Mouse (Mus musculus): ENCODE results near the gene Rpl18. TPM values are rescaled to one million over a fixed set of nuclear protein-coding genes. Genes with fewer than 3 reads are reported as not detected.

Rpl18 gene
- polyA plus RNA-seq, 1 experiment from 2014 or later = 743 TPM

DNA sequence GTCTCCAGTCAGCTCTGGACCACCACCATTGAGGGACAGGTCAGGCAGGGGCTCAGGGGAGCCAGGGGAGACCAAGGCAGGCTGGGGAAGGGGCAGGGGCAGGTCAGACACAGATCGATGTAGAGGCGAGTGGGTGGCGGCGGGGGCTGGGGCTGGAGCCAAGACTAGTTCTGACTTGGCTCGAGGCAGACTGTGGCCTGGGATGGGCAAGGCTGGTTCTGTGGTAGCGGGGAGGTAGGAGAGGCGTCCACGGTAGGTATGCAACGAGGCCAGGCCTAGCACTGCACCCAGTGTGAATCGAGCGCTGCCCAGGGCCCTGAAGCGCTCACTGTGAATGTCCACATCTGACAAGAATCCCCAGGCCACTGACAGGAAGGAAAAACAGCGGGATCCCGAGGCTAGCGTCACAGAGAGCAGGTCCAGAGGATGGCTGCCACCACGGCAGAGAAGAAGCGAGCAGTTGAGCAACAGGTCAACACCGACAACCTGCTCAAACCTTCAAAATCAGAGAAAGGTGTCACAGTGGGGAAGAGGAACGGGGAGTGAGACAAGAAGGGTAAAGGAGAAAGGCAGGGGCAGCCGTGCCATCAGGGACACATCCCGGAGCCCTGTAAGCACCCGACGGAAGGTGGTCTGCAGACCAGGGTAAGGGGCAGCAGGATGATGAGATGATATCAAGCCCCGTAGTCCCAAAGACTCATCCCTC lies 3.8 kb upstream of the Rpl18 start:
- Histone ChIP-seq H3K9me3 (ENCODE audit: control insufficient read depth, low read length) (no peaks in the 10 kb centered on the region), H3K9ac (ENCODE audit: low read length) (no peak overlapping the region), H3K36me3 (ENCODE audit: control insufficient read depth, insufficient read depth, low read length) (peaks cover 45% of the 10 kb centered on the region), H3K4me2 (ENCODE audit: low read length) (no peak overlapping the region), H3K4me1 (ENCODE audit: control insufficient read depth in 2 of 2, insufficient read depth in 2 of 2, low read length in 2 of 2) (peaks cover 23 to 42% of the 10 kb centered on the region in 2 experiments), H3K27me3 (ENCODE audit: control insufficient read depth, insufficient read depth, low read length) (no peaks in the 10 kb centered on the region), H3K27ac (replicated peaks in 1 of 2; ENCODE audit: control insufficient read depth in 1 of 2, insufficient read depth in 1 of 2, low read depth in 2 of 2, low read length in 2 of 2) (no peak overlapping the region), H3K4me3 (ENCODE audit: control insufficient read depth in 1 of 2, insufficient read depth in 1 of 2, low read depth in 1 of 2, low read length in 2 of 2) (no peak overlapping the region)
- no peak for ATAC-seq (ENCODE audit: insufficient number of reproducible peaks, insufficient read depth, low FRiP score, low read depth)
- WGBS = 90% methylated on average over 24 of the region's 24 CpGs

DNA sequence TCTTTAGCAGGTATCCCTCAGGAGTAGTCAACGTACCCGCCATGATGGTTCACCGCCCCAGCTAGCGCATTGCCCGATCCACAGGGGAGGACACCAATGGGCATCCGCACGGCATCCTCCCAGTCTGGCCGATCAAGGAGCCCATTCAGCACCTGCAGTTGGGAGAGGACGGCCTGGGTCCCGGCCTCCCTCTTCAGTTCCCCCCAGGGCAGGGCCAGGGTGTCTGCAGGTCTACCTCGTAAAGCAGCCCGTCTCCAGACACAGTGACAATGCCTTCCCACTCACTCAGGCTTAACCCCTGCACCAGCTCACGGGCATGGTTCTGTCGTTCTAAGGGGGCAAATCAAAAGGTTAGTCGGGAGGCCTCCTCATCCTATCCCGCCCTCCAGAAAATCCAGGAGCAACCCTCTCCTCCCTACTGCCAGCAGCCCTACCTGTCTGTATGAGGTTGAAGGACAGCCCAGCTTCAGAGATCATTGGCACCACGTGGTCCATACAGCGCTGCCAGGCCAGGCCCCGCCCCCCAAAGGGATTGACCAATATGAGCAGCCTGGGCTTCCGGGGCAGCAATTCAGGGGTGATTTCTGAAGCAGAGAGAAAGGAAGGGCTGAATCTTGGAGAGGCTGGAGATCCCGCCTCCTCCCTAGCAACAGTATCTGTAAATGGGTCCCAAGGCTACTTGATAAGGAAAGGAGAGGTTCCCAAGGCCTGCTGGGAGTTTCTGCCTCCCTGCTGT lies 3.1 kb upstream of the Rpl18 start:
- peaks cover 45% of the 10 kb centered on the region for H3K36me3 ChIP-seq (ENCODE audit: control insufficient read depth, insufficient read depth, low read length)
- H3K27me3 ChIP-seq (ENCODE audit: control insufficient read depth, insufficient read depth, low read length) = no peaks in the 10 kb centered on the region
- no peaks in the 10 kb centered on the region for H3K9me3 ChIP-seq (ENCODE audit: control insufficient read depth, low read length)
- WGBS = 87% methylated on average over 21 of the region's 21 CpGs
- H3K4me1 ChIP-seq (ENCODE audit: control insufficient read depth in 2 of 2, insufficient read depth in 2 of 2, low read length in 2 of 2) = peaks cover 22 to 45% of the 10 kb centered on the region in 2 experiments
- ATAC-seq (ENCODE audit: insufficient number of reproducible peaks, insufficient read depth, low FRiP score, low read depth) = no peak
- H3K4me3 ChIP-seq (ENCODE audit: control insufficient read depth in 1 of 2, insufficient read depth in 1 of 2, low read depth in 1 of 2, low read length in 2 of 2) = no peak overlapping the region
- no peak overlapping the region for H3K4me2 ChIP-seq (ENCODE audit: low read length)
- no peak overlapping the region for H3K27ac ChIP-seq (replicated peaks in 1 of 2; ENCODE audit: control insufficient read depth in 1 of 2, insufficient read depth in 1 of 2, low read depth in 2 of 2, low read length in 2 of 2)
- no peak overlapping the region for H3K9ac ChIP-seq (ENCODE audit: low read length)

DNA sequence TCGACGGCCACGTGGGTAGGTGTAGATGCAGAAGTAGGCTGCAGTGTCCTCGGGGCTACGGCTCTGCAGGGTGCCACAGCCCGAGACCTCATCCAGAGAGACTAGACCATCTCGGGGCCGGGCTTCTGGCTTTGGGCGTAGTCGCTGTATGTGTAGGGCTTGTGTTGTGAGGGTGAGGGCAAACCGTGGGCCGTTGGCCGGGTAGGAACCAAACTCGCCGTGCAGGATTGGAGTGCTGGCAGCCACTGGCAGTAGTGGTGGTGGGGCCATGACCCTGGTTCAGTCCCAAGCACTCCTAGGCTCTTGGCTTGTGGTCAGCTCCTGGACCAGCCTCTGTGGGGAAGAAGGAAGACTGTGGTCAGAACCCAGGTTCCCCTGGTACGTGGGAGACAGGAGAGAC lies 1.9 kb upstream of the Rpl18 start:
- Histone ChIP-seq H3K9me3 (ENCODE audit: control insufficient read depth, low read length) (no peaks in the 10 kb centered on the region), H3K4me3 (ENCODE audit: control insufficient read depth in 1 of 2, insufficient read depth in 1 of 2, low read depth in 1 of 2, low read length in 2 of 2) (no peak overlapping the region), H3K9ac (ENCODE audit: low read length) (no peak overlapping the region), H3K27ac (replicated peaks in 1 of 2; ENCODE audit: control insufficient read depth in 1 of 2, insufficient read depth in 1 of 2, low read depth in 2 of 2, low read length in 2 of 2) (no peak overlapping the region), H3K36me3 (ENCODE audit: control insufficient read depth, insufficient read depth, low read length) (peaks cover 45% of the 10 kb centered on the region), H3K27me3 (ENCODE audit: control insufficient read depth, insufficient read depth, low read length) (no peaks in the 10 kb centered on the region), H3K4me2 (ENCODE audit: low read length) (no peak overlapping the region), H3K4me1 (ENCODE audit: control insufficient read depth in 2 of 2, insufficient read depth in 2 of 2, low read length in 2 of 2) (peaks cover 15 to 34% of the 10 kb centered on the region in 2 experiments)
- ATAC-seq (ENCODE audit: insufficient number of reproducible peaks, insufficient read depth, low FRiP score, low read depth) = no peak
- 93% methylated on average over 16 of the region's 16 CpGs for WGBS

DNA sequence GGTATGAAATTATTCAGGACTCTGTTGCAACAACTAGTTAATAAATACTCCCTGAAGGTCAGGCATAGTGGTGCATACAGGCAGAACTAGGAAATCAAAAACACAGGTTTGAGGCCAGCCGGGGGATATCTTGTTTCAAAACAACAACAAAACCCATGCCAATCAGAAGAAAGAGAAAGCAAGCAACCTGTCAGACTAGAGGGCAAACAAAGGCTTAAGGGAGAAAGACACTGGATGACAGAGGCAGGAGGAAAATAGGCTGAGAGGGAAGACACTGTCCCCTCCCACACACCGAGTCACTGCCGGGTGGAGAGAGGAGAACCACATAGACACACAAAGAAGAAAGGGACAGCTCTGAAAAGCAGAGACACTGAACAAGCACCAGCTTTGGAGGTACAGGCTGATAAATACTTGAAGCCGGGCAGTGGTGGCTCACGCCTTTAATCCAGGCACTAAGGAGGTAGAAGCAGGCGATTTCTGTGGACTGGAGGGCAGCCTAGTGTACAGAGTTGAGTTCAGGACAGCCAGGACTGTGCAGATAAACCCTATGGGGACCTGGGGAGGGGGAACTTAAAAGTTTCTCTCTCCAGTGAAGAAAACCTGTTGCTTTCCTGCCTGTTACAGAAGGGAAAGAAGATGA lies 1.3 kb upstream of the Rpl18 start:
- H3K27me3 ChIP-seq (ENCODE audit: control insufficient read depth, insufficient read depth, low read length) = no peaks in the 10 kb centered on the region
- H3K4me2 ChIP-seq (ENCODE audit: low read length) = peak overlapping the region; percentile 90
- peak overlapping the region; percentile 81 for H3K9ac ChIP-seq (ENCODE audit: low read length)
- peaks cover 17 to 33% of the 10 kb centered on the region in 2 experiments for H3K4me1 ChIP-seq (ENCODE audit: control insufficient read depth in 2 of 2, insufficient read depth in 2 of 2, low read length in 2 of 2)
- no peak overlapping the region for H3K27ac ChIP-seq (replicated peaks in 1 of 2; ENCODE audit: control insufficient read depth in 1 of 2, insufficient read depth in 1 of 2, low read depth in 2 of 2, low read length in 2 of 2)
- H3K36me3 ChIP-seq (ENCODE audit: control insufficient read depth, insufficient read depth, low read length) = peaks cover 47% of the 10 kb centered on the region
- H3K4me3 ChIP-seq (ENCODE audit: control insufficient read depth in 1 of 2, insufficient read depth in 1 of 2, low read depth in 1 of 2, low read length in 2 of 2) = peak overlapping the region in 1 of 2 experiments; percentile 64; a peak in 2 of 4 replicates
- no peak for ATAC-seq (ENCODE audit: insufficient number of reproducible peaks, insufficient read depth, low FRiP score, low read depth)
- no peaks in the 10 kb centered on the region for H3K9me3 ChIP-seq (ENCODE audit: control insufficient read depth, low read length)
- WGBS = 80% methylated on average over 6 of the region's 6 CpGs

DNA sequence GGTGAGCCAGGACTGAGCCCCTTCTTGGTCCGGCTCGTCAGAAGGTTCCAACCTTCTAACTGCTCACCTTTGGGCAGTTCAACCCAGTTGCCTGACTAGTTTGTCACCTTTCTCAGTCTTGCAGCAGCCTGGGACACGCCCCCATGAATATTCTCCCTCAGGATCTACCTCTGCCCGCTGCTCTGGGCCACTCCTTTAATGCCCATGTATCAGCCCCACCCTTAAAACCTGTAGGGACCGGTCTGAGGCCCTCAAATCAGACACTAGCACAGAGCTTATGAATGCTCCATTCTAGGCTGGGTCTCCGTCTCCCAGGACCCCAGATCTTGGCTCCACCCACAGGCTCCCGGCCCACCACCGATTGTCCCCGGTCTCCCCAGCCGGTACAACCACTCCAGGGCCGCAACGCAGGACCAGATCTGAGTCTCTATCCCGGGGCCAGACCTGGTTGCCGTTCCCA lies 597 bp upstream of the Rpl18 start:
- ATAC-seq (ENCODE audit: insufficient number of reproducible peaks, insufficient read depth, low FRiP score, low read depth) = peak; percentile 2; the same call in 1 of the 2 replicates
- Histone ChIP-seq H3K4me3 (ENCODE audit: control insufficient read depth in 1 of 2, insufficient read depth in 1 of 2, low read depth in 1 of 2, low read length in 2 of 2) (peak overlapping the region; percentile 58 to 64), H3K27ac (replicated peaks in 1 of 2; ENCODE audit: control insufficient read depth in 1 of 2, insufficient read depth in 1 of 2, low read depth in 2 of 2, low read length in 2 of 2) (no peak overlapping the region; a peak in 1 of 4 replicates)

DNA sequence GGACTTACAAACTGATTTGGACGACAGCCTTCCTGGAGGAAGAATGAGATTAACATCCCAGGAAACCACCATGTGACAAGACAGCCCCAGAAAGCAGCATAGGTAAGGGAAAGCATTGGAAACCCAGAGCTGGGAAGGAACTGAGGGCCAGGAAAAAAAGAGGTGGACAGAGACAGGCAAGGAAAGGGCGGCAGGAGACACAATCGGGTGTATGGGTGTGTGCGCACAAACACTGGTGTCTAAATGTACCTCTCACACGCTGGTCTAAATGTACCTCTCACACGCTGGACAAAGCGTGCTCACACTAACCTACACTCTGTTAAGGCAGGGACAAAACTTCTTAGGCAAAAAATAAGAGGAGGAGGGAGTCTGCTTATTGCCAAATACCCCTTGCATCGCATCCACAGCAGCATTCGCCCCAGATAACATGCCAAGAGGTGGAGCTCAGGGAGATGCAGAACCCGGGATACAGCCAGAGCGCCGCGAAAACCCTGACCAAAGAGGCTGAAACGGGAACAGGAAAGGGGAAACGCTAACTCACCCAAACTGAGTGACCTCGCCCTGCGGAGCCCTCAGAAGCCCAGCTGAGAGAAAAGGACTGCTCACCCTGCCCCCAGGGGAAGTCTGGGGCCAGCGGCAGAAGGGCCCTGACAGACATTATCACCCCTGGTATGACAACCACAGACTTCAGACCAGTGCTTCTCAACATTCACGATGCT lies 643 bp downstream of the Rpl18 start:
- ATAC-seq (ENCODE audit: insufficient number of reproducible peaks, insufficient read depth, low FRiP score, low read depth) = no peak
- Histone ChIP-seq H3K27ac (replicated peaks in 1 of 2; ENCODE audit: control insufficient read depth in 1 of 2, insufficient read depth in 1 of 2, low read depth in 2 of 2, low read length in 2 of 2) (peak overlapping the region in 1 of 2 experiments; percentile 41; a peak in 2 of 4 replicates), H3K4me2 (ENCODE audit: low read length) (peak overlapping the region; percentile 90), H3K27me3 (ENCODE audit: control insufficient read depth, insufficient read depth, low read length) (no peaks in the 10 kb centered on the region), H3K4me3 (ENCODE audit: control insufficient read depth in 1 of 2, insufficient read depth in 1 of 2, low read depth in 1 of 2, low read length in 2 of 2) (peak overlapping the region; percentile 9 to 64; a peak in 3 of 4 replicates), H3K4me1 (ENCODE audit: control insufficient read depth in 2 of 2, insufficient read depth in 2 of 2, low read length in 2 of 2) (peaks cover 17 to 44% of the 10 kb centered on the region in 2 experiments), H3K36me3 (ENCODE audit: control insufficient read depth, insufficient read depth, low read length) (peaks cover 53% of the 10 kb centered on the region), H3K9me3 (ENCODE audit: control insufficient read depth, low read length) (no peaks in the 10 kb centered on the region), H3K9ac (ENCODE audit: low read length) (peak overlapping the region; percentile 88; the same call in 1 of the 2 replicates)
- WGBS = 76% methylated on average over 19 of the region's 19 CpGs

More for the DNA sequence above, 597 bp upstream of the Rpl18 start:
- peaks cover 53% of the 10 kb centered on the region for H3K36me3 ChIP-seq (ENCODE audit: control insufficient read depth, insufficient read depth, low read length)
- H3K9ac ChIP-seq (ENCODE audit: low read length) = peak overlapping the region; percentile 81
- WGBS = 10% methylated on average over 14 of the region's 14 CpGs
- peak overlapping the region; percentile 90 for H3K4me2 ChIP-seq (ENCODE audit: low read length)
- peaks cover 17 to 40% of the 10 kb centered on the region in 2 experiments for H3K4me1 ChIP-seq (ENCODE audit: control insufficient read depth in 2 of 2, insufficient read depth in 2 of 2, low read length in 2 of 2)
- no peaks in the 10 kb centered on the region for H3K27me3 ChIP-seq (ENCODE audit: control insufficient read depth, insufficient read depth, low read length)
- no peaks in the 10 kb centered on the region for H3K9me3 ChIP-seq (ENCODE audit: control insufficient read depth, low read length)

DNA sequence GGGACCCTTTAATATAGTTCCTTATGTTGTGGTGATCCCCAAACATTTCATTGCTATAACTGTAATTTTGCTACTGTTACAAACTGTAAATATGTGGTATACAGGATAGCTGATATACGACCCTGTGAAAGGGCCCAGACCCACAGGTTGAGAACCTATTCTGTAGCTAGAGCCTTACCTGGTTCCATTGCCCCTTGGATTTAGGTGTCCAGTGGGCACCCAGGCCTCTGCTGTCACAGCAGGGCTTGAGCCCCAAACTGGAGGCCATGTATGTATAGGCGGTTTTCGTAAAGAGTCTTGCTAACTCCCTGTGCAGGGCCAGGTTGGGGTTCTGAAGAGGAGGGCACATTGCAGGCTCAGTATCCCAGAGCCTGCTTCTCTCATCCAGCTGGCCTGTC lies 1.2 kb downstream of the Rpl18 start:
- Histone ChIP-seq H3K9ac (ENCODE audit: low read length) (peak overlapping the region; percentile 88), H3K4me2 (ENCODE audit: low read length) (peak overlapping the region; percentile 90), H3K4me1 (ENCODE audit: control insufficient read depth in 2 of 2, insufficient read depth in 2 of 2, low read length in 2 of 2) (peaks cover 17 to 44% of the 10 kb centered on the region in 2 experiments), H3K4me3 (ENCODE audit: control insufficient read depth in 1 of 2, insufficient read depth in 1 of 2, low read depth in 1 of 2, low read length in 2 of 2) (peak overlapping the region in 1 of 2 experiments; percentile 63; a peak in 2 of 4 replicates), H3K9me3 (ENCODE audit: control insufficient read depth, low read length) (no peaks in the 10 kb centered on the region), H3K27me3 (ENCODE audit: control insufficient read depth, insufficient read depth, low read length) (no peaks in the 10 kb centered on the region), H3K36me3 (ENCODE audit: control insufficient read depth, insufficient read depth, low read length) (peaks cover 53% of the 10 kb centered on the region), H3K27ac (replicated peaks in 1 of 2; ENCODE audit: control insufficient read depth in 1 of 2, insufficient read depth in 1 of 2, low read depth in 2 of 2, low read length in 2 of 2) (no peak overlapping the region)
- ATAC-seq (ENCODE audit: insufficient number of reproducible peaks, insufficient read depth, low FRiP score, low read depth) = no peak
- WGBS = 87% methylated on average over 3 of the region's 3 CpGs
